Mouse (Mus musculus): ENCODE data around the gene Stat3.

The Stat3 gene

GRCm38 (mm10) chr11:100860198-100861048 lies 78.9 kb downstream of the Stat3 start:
- DNase-seq (ENCODE audit: inconsistent age in 2 of 2, low spot score in 1 of 2), result peak; percentile 92 to 96

GRCm38 (mm10) chr11:100859579-100860075 lies 79.7 kb downstream of the Stat3 start:
- no peak for DNase-seq (ENCODE audit: inconsistent age in 2 of 2, low spot score in 1 of 2)

- peak; percentile 91 to 96 for DNase-seq (ENCODE audit: inconsistent age in 2 of 2, low spot score in 1 of 2)
Observed at GRCm38 (mm10) chr11:100858935-100859578, 80.3 kb downstream of the Stat3 start, which contains the start of gene Stat5a. Stat5a (plus strand) TSS chr11:100859351.

- DNase-seq (ENCODE audit: inconsistent age in 2 of 2, low spot score in 1 of 2), result no peak
Observed at GRCm38 (mm10) chr11:100857960-100858359, 81.4 kb downstream of the Stat3 start.

- no peak for DNase-seq (ENCODE audit: inconsistent age in 2 of 2, low spot score in 1 of 2)
Observed at GRCm38 (mm10) chr11:100855178-100855577, 84.2 kb downstream of the Stat3 start.

DNA sequence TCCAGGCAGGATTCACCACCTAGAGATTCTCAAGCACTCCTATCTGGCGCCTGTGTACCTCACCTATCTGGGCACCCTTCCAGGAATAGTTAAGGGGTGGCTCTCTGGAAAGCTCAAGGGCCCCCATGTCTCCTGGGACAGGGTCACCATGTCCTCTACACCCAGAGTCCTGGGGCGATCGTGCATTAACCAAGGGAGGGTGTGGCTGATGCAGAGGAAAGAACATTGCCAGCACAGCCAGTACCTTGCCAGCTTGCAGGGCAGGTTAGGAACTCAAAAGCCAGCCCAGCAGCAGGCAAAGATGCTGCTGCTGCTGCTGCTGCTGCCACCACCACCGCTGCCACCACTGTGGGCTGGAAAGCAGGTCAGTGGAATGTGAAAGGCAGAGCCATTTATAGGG lies 85.1 kb downstream of the Stat3 start:
- no peak for DNase-seq (ENCODE audit: inconsistent age in 2 of 2, low spot score in 1 of 2)

- no peak for DNase-seq (ENCODE audit: inconsistent age in 2 of 2, low spot score in 1 of 2)
Observed at GRCm38 (mm10) chr11:100853018-100853417, 86.3 kb downstream of the Stat3 start.

GRCm38 (mm10) chr11:100852088-100852487 lies 87.3 kb downstream of the Stat3 start:
- no peak for DNase-seq (ENCODE audit: inconsistent age in 2 of 2, low spot score in 1 of 2)

GRCm38 (mm10) chr11:100850778-100851528 lies 88.4 kb downstream of the Stat3 start:
- DNase-seq (ENCODE audit: inconsistent age in 2 of 2, low spot score in 1 of 2), result peak; percentile 83 to 94

DNA sequence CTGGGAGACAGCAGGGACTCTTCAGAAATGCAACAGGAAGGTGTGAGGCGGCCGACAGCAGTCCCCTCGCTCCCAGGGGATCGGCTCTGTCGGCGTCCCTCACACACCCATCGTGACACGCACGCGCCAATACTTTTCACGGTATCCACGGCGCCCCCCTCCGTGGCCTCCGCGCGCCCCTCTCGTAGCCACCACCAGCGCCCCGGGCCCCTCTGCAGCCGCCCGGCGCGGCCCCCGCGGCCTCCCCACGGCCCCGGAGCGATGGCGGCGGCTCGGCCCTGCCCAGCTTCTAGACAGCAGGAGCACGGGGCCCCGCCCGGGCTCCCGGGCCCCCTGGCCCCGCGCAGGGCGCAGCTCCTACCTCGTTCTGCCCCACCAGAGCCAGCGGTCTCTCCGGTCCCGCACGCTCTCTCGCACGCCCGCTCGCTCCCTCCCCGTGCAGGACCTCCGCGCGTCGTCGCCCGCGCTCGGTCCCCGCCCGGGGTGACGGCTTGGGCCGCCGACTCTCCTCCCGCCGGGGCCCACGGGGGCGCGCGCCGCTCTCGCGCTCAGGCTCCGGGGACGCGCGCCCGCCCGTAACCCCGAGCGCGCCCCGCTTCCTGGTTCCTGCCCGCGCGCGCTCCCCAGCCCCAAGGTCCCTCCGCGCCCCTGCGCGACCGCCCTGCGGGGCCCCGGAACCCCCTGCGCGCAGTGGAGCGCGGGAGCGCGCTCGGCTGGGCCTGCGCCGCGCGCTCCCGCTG lies 89.1 kb downstream of the Stat3 start, which contains the start of gene Stat5b:
Gene Stat5b, minus strand, starts transcription at position 687 of the 740 bp plus-strand sequence.
- DNase-seq (ENCODE audit: inconsistent age in 2 of 2, low spot score in 1 of 2), result peak; percentile 85 to 94

GRCm38 (mm10) chr11:100849456-100850037 lies 89.8 kb downstream of the Stat3 start:
- peak in 1 of 2 experiments; percentile 63 for DNase-seq (ENCODE audit: inconsistent age in 2 of 2, low spot score in 1 of 2)

DNA sequence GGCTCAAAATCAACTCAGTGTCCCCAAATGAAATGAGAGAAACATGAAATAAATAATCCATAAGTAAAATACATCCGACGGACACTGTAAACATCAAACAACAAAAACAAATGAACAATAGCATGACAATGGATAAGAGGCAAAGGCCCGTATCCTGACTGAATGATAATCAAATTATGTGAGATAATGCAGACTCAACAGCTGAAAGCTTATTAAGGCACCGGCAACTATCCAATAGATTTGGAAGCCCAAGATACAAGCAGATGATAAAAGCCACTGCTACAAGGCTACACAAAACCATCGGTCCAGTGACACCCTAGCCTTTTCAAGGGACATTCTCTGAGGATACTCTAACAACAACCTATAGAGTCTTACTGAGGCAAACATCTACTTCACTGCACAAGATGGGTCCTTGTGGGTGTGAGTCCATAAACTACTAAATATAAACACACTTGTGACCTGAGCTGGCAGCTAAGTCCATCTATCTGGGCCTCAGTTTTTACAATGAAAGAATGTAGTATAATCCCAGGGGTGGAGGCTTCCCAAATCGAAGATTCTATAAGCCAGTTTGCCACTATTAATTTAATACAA lies 90.5 kb downstream of the Stat3 start:
- peak in 1 of 2 experiments; percentile 68 for DNase-seq (ENCODE audit: inconsistent age in 2 of 2, low spot score in 1 of 2)

- no peak for DNase-seq (ENCODE audit: inconsistent age in 2 of 2, low spot score in 1 of 2)
Observed at GRCm38 (mm10) chr11:100848080-100848479, 91.3 kb downstream of the Stat3 start.

- no peak for DNase-seq (ENCODE audit: inconsistent age in 2 of 2, low spot score in 1 of 2)
Observed at GRCm38 (mm10) chr11:100847572-100847971, 91.8 kb downstream of the Stat3 start.

DNA sequence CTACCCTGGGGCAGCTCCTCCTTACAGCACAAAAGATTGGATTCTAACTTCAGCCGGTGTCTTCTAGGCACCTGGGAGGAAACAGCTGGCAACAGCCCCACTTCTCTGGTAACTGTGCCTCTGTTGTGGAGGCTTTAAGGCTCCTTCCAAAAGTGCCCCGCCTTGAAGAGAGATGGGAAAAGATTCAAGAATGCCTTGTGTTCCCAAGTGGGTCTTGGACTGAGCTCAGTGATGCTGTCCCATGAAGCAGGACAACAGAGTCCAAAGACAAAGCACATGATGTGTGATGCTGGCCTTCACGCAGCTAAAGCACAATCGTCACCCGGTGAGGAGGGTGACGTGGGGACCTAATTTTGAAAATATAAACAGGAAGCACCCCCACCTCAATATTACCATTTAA lies 93.5 kb downstream of the Stat3 start:
- no peak for DNase-seq (ENCODE audit: inconsistent age in 2 of 2, low spot score in 1 of 2)

- no peak for DNase-seq (ENCODE audit: inconsistent age in 2 of 2, low spot score in 1 of 2)
Observed at GRCm38 (mm10) chr11:100844121-100844520, 95.2 kb downstream of the Stat3 start.

DNA sequence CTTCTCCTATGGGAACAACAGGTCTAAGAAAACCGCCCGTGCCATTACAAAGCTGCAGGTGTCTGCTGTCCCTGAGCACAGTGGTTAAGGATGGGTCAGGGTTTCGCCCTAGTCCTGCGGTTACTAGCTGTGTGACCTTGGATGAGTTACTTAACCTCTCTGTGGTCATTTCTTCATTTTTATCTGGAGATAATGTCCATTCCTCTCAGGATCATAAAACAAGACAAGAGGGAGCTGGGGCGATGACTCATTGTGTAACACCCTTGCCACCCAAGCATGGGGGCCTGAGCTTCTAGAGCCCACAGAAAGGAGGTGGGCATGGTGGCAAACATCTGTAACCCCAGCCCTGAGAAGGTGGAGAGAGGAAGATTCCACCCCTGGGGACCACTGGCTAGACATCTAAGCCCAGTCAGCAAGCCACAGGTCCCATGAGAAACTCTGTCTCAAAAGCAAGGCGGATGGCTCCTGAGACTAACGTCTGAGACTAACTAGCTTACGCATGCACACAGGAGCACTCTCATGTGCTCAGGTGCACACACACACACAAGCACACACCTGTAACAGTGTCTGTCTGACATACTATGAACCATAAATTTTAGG lies 96.2 kb downstream of the Stat3 start:
- DNase-seq (ENCODE audit: inconsistent age in 2 of 2, low spot score in 1 of 2), result peak; percentile 49 to 85

- no peak for DNase-seq (ENCODE audit: inconsistent age in 2 of 2, low spot score in 1 of 2)
Observed at GRCm38 (mm10) chr11:100842025-100842424, 97.3 kb downstream of the Stat3 start.

DNA sequence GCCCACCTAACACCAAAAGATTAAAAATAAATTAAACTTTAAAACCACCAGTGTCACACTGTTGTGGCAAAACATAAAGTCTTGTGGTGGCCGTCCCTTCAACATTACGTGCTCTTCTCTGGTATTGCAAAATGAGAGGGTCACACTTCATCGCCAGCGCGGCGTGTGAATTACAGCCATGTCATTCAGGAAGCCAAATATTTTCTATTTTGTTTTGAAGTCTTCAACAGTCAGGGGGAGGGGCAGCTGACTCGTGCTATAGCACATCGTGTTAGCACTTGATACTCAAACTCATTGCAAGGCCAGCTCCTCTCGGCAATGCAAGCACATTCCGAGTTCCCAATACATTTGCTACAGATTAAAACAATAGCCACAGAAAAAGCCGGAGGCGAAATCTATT lies 98.5 kb downstream of the Stat3 start:
- DNase-seq (ENCODE audit: inconsistent age in 2 of 2, low spot score in 1 of 2), result no peak

Data from adrenal gland, adult (tissue).